Mouse (Mus musculus): ENCODE results near the gene Dhx16. TPM values are rescaled to one million over a fixed set of nuclear protein-coding genes. Genes with fewer than 3 reads are reported as not detected.

Gene Dhx16
- 40.9 and 53.5 TPM in 2 replicates for polyA plus RNA-seq (2015; fragmentation: Nextera tagmentation; extraction: Ambion mirVana)

DNA sequence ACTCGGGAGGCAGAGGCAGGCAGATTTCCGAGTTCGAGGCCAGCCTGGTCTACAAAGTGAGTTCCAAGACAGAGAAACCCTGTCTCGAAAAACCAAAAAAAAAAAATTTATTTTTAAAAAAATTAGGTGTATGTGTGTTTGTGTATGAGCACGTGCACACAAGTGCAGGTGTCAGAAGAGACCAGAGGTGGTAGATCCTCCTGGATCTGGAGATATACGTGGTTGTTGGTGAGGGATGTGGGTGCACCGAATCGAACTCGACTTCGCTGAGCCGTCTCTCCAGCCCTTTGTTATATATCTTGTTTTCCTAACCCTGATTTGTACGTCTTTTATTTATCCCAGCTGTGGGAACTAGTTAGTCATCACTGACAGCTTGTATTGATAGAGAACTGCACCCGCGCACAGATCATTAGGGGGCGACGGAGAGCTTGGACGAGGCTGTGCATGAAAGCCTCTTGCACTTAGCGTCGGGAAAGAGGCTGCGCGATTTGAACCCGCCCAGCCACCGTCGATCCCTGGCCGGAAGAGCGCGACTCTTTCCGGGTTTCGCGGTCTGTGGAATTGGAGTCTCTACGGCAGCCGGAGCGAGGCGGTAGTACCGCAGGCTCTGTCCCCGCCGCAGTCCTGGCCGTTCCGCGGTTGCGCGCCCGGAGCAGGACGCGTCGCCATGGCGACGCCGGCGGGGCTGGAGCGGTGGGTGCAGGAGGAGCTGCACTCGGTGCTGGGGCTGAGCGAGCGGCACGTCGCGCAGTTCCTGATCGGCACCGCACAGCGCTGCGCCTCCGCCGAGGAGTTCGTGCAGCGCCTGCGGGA is at the start of gene Dhx16:
Dhx16 (plus strand) TSS at position 575 of the 813 bp plus-strand sequence.
- ATAC-seq (ENCODE audit: insufficient number of reproducible peaks, insufficient read depth, low FRiP score, low TSS enrichment, low read depth) = peak; percentile 86
- no peaks in the 10 kb centered on the region for H3K27me3 ChIP-seq
- H3K4me1 ChIP-seq = peaks cover 14% of the 10 kb centered on the region
- peak within 1 kb of the TSS; percentile 96 for H3K4me3 ChIP-seq
- peaks cover 52% of the 10 kb centered on the region for H3K36me3 ChIP-seq
- WGBS = 6% methylated on average over 66 of the region's 66 CpGs
- H3K9ac ChIP-seq = peak within 1 kb of the TSS; percentile 85
- peak within 1 kb of the TSS; percentile 81 for H3K4me2 ChIP-seq
- H3K27ac ChIP-seq = peak within 1 kb of the TSS; percentile 66
- H3K9me3 ChIP-seq = no peaks in the 10 kb centered on the region

DNA sequence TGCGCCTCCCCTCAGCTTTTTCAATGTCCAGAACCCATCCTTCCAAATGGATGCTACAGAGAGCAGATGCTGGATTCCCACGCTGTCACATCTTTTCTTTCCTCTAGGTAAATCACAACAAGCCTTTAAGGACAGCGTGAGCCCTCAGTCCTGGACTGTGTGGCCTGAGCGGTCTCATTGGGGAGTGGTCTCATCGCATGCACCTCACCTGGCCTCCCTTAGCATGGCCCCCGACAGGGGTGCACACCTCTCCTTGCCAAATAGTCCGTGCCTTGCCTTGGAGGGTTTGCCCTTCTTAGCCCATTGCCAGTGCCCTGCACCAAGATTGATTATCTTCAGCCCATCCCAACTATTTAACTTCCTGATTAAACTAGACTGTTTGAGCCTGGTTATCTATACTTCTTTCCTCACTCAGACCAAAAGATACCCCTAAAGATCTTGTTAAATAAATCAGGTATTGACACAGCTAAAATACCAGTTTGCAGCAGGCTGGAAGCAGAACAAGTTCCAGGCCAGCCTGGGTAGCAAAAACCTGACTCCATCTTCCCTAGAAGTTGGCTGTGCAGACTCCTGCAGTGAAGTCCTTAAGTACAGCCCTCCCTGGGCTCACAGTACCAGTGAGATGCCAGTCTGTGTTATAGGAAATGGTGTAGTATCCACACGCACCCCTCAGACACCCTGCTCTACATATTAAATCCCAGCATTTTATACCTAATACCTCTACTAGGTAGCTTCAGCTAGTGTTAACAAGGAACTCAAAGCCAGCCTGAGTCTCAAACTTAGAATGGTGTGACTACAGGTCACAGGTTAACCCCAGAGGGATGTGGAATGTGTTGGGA is 47.0 kb upstream of the Dhx16 start:
- Histone ChIP-seq H3K27ac (no peak overlapping the region), H3K9me3 (no peaks in the 10 kb centered on the region), H3K4me1 (peaks cover 35% of the 10 kb centered on the region), H3K36me3 (peaks cover 83% of the 10 kb centered on the region), H3K4me2 (no peak overlapping the region), H3K27me3 (no peaks in the 10 kb centered on the region), H3K4me3 (no peak overlapping the region), H3K9ac (no peak overlapping the region)
- no peak for ATAC-seq (ENCODE audit: insufficient number of reproducible peaks, insufficient read depth, low FRiP score, low TSS enrichment, low read depth)
- 63% methylated on average over 8 of the region's 8 CpGs for WGBS

DNA sequence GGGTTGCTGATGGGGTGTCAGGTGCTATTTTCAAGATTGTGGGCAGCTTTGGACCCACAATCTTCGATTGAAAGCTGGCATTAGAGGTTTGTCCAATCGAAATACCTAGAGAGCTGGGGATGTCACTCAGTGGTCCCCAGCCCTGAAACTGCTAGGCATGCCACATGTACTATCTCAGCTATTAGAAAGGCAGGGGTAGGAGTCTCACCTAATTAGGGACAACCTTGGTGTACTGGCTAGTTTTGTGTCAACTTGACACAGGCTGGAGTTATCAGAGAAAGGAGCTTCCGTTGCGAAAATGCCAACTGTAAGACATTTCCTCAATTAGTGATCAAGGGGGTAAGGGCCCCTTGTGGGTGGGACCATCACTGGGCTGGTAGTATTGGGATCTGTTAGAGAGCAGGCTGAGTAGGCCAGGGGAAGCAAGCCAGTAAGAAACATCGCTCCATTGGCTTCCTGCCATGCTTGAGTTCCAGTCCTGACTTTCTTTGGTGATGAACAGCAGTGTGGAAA is 46.3 kb upstream of the Dhx16 start:
- no peak overlapping the region for H3K27ac ChIP-seq
- H3K27me3 ChIP-seq = no peaks in the 10 kb centered on the region
- H3K36me3 ChIP-seq = peaks cover 77% of the 10 kb centered on the region
- H3K4me2 ChIP-seq = no peak overlapping the region; the same call in 1 of the 2 replicates
- no peaks in the 10 kb centered on the region for H3K9me3 ChIP-seq
- WGBS = 23% methylated on average over 5 of the region's 5 CpGs
- no peak for ATAC-seq (ENCODE audit: insufficient number of reproducible peaks, insufficient read depth, low FRiP score, low TSS enrichment, low read depth)
- H3K9ac ChIP-seq = no peak overlapping the region
- peaks cover 35% of the 10 kb centered on the region for H3K4me1 ChIP-seq
- H3K4me3 ChIP-seq = no peak overlapping the region

DNA sequence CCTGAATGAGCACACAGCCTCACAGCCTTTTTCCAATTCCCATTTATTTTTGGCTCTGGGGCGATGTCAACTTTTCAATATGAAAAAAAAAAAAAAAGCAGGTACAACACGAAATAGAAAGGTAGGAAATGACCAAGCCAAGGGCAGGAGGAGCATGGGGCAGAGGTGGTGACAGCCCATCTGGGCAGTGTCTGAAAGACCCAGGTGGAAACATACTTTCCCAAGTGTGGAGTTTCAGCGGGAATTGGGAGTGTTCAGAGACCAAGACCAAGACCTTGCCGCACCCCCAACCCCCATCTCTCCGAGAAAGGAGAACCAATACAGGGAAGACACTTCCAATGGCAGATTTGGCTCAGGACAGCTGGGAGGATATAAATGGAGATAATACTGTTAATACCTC is 45.7 kb upstream of the Dhx16 start:
- no peak overlapping the region for H3K9ac ChIP-seq
- no peaks in the 10 kb centered on the region for H3K9me3 ChIP-seq
- H3K4me2 ChIP-seq = peak overlapping the region; percentile 90
- peak overlapping the region; percentile 86; the same call in 1 of the 2 replicates for H3K4me3 ChIP-seq
- no peak overlapping the region for H3K27ac ChIP-seq
- peaks cover 73% of the 10 kb centered on the region for H3K36me3 ChIP-seq
- peaks cover 35% of the 10 kb centered on the region for H3K4me1 ChIP-seq
- 62% methylated on average over 5 of the region's 5 CpGs for WGBS
- H3K27me3 ChIP-seq = no peaks in the 10 kb centered on the region
- ATAC-seq (ENCODE audit: insufficient number of reproducible peaks, insufficient read depth, low FRiP score, low TSS enrichment, low read depth) = no peak

DNA sequence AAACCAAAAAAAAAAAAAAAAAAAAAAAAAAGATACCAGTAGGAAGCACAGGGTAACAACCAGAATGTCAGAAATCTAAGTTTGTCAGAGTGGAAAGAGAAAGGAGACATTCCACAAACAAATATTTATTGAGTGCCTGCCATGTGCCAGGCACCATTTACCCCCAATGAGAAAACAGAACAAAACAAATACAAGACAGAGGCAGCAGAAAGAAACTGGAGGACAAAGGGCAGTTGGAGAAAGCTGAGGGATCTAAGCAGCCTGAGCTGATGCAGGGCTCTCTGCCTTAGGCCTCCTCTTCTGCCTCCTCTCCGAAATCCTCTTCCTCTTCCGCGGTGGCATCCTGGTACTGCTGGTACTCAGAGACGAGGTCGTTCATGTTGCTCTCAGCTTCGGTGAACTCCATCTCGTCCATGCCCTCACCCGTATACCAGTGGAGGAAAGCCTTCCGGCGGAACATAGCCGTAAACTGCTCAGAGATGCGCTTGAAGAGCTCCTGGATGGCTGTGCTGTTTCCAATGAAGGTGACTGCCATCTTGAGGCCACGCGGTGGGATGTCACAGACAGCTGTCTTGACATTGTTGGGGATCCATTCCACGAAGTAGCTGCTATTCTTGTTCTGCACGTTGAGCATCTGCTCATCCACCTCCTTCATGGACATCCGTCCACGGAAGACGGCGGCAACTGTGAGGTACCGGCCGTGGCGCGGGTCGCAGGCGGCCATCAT is 44.8 kb upstream of the Dhx16 start:
- Histone ChIP-seq H3K9ac (peak overlapping the region; percentile 99), H3K36me3 (peaks cover 65% of the 10 kb centered on the region), H3K27me3 (no peaks in the 10 kb centered on the region), H3K4me1 (peaks cover 41% of the 10 kb centered on the region), H3K27ac (peak overlapping the region; percentile 45; the same call in 1 of the 2 replicates), H3K4me2 (peak overlapping the region; percentile 90), H3K9me3 (no peaks in the 10 kb centered on the region), H3K4me3 (peak overlapping the region; percentile 86)
- no peak for ATAC-seq (ENCODE audit: insufficient number of reproducible peaks, insufficient read depth, low FRiP score, low TSS enrichment, low read depth)
- 73% methylated on average over 26 of the region's 26 CpGs for WGBS

DNA sequence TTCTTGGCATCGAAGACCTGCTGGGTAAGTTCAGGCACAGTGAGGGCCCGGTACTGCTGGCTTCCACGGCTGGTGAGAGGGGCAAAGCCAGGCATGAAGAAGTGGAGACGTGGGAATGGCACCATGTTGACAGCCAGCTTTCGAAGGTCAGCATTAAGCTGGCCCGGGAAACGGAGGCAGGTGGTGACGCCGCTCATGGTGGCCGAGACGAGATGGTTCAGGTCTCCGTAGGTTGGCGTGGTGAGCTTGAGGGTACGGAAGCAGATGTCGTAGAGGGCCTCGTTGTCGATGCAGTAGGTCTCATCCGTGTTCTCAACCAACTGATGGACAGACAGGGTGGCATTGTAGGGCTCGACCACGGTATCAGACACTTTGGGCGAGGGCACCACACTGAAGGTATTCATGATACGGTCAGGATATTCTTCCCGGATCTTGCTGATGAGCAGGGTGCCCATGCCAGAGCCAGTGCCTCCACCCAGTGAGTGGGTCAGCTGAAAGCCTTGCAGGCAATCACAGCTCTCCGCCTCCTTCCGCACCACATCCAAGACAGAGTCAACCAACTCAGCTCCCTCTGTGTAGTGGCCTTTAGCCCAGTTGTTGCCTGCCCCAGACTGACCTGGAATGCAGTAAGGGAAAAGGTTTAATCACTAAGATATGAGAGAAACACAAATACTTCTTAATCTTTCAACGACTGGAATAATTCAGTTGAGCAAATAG is 44.0 kb upstream of the Dhx16 start:
- peaks cover 61% of the 10 kb centered on the region for H3K36me3 ChIP-seq
- peaks cover 34% of the 10 kb centered on the region for H3K4me1 ChIP-seq
- no peak for ATAC-seq (ENCODE audit: insufficient number of reproducible peaks, insufficient read depth, low FRiP score, low TSS enrichment, low read depth)
- H3K27me3 ChIP-seq = no peaks in the 10 kb centered on the region
- peak overlapping the region; percentile 90 for H3K4me2 ChIP-seq
- no peaks in the 10 kb centered on the region for H3K9me3 ChIP-seq
- peak overlapping the region; percentile 86 for H3K4me3 ChIP-seq
- peak overlapping the region; percentile 45; the same call in 1 of the 2 replicates for H3K27ac ChIP-seq
- peak overlapping the region; percentile 99 for H3K9ac ChIP-seq
- WGBS = 74% methylated on average over 26 of the region's 26 CpGs

DNA sequence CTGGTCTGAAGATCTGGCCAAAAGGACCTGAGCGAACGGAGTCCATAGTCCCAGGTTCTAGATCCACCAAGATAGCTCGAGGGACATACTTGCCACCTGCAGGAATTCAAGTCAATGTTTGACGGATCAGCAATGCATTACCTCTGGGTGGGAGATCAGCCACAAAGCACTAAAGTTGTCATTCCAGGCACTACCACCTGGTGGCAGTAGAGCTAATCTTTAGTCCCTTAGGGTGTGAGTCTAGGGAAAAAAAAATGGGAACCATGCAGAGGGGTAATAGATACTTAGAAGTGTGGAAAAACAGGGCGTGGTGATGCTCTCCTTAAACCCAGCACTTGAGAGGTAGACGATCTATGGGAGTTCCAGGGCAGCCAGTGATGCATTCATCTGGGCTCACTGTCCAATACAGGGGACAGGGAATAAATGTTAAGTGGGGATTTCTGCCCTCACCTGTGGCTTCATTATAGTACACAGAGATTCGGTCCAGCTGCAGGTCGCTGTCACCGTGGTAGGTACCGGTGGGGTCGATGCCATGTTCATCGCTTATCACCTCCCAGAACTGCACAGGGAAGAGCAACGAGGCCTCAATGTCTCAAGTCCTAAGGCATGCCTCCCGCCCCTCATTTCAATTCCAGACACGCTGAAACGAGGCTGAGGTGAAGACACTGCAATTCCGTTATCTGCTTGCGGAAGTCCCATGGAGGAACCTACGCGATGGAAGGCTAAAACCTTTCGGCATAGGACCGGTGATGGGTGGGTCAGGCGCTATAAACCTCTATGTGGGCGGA is 43.2 kb upstream of the Dhx16 start:
- Histone ChIP-seq H3K27me3 (no peaks in the 10 kb centered on the region), H3K36me3 (peaks cover 54% of the 10 kb centered on the region), H3K4me2 (peak overlapping the region; percentile 90), H3K27ac (peak overlapping the region; percentile 98), H3K9ac (peak overlapping the region; percentile 99), H3K4me1 (peaks cover 34% of the 10 kb centered on the region), H3K9me3 (no peaks in the 10 kb centered on the region), H3K4me3 (peak overlapping the region; percentile 86)
- ATAC-seq (ENCODE audit: insufficient number of reproducible peaks, insufficient read depth, low FRiP score, low TSS enrichment, low read depth) = no peak
- 6% methylated on average over 24 of the region's 24 CpGs for WGBS

DNA sequence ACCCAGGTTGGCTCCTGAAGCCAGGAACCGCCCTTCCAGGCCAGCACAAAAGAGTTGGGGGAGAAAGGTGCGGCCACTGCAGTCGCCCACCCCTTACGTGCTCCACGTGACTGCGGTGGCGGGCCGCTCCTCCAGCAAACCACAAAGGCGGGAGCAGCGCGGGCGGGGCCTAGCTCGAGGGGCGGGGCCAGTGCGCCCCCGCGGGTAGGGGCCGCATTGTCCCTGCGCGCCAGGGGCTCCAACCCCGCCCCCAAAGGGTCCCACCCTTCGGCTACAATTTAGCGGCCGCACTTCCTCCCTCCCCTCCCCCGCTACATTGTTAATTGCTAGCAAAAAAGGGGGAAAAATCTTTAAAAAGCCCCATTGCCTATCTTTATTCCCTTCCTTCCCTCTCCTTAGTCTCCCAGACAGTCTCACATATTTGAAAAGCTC is 42.6 kb upstream of the Dhx16 start:
- peaks cover 36% of the 10 kb centered on the region for H3K4me1 ChIP-seq
- peak overlapping the region; percentile 86 for H3K4me3 ChIP-seq
- WGBS = under 1% methylated on average over 21 of the region's 25 CpGs
- H3K27ac ChIP-seq = peak overlapping the region; percentile 98
- H3K9me3 ChIP-seq = no peaks in the 10 kb centered on the region
- peaks cover 49% of the 10 kb centered on the region for H3K36me3 ChIP-seq
- peak overlapping the region; percentile 99 for H3K9ac ChIP-seq
- peak; percentile 13; the same call in 1 of the 2 replicates for ATAC-seq (ENCODE audit: insufficient number of reproducible peaks, insufficient read depth, low FRiP score, low TSS enrichment, low read depth)
- no peaks in the 10 kb centered on the region for H3K27me3 ChIP-seq
- peak overlapping the region; percentile 90 for H3K4me2 ChIP-seq

DNA sequence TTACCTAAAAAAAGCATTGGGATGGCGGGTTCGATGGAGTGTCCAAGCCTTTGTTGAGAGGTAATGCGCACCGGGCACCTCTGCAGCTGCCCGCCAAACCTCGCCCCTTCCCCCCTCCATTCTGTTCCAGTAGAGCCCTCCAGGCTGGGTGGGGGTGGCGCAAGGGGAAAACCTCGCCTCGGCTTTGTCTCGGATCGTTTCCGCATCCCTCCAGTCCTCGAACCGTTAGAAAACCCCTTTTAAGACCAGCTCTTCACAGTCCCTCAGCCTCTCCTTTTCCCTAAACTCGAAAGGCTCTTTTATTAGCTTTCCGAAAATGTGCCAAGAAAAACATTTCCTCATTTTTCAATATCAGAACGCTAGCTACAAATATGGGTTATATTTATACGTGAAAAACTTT is 42.1 kb upstream of the Dhx16 start:
- Histone ChIP-seq H3K4me3 (peak overlapping the region; percentile 86), H3K4me2 (peak overlapping the region; percentile 90), H3K4me1 (peaks cover 39% of the 10 kb centered on the region), H3K9ac (peak overlapping the region; percentile 99), H3K27me3 (no peaks in the 10 kb centered on the region), H3K36me3 (peaks cover 44% of the 10 kb centered on the region), H3K9me3 (no peaks in the 10 kb centered on the region), H3K27ac (peak overlapping the region; percentile 98)
- WGBS = under 1% methylated on average over 18 of the region's 18 CpGs
- ATAC-seq (ENCODE audit: insufficient number of reproducible peaks, insufficient read depth, low FRiP score, low TSS enrichment, low read depth) = no peak

DNA sequence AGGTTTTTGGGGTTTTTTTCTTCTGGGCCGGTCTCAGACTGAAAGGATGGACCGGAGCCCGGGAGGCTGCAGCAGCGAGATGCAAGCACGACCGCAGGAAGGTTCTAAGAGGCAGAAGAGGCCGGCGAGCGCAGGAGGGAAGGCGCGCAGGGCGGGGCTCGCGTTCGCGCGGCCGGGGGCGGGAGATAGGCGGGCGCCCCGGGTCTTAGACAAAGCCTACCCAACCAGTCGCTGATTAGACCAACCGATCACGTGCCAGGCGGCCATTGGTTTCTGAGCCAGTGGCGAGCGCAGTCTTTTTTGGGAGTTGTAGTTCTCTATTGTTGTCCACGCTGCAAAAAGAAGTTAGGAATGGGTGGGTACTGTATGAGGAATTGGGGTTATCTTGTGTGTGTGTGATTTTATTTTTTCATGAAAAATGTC is 41.5 kb upstream of the Dhx16 start, which contains the start of gene Tubb5:
Tubb5 (minus strand) TSS at position 185 of the 423 bp plus-strand sequence.
- H3K9me3 ChIP-seq = no peaks in the 10 kb centered on the region
- H3K4me3 ChIP-seq = peak within 1 kb of the TSS; percentile 86
- H3K4me1 ChIP-seq = peaks cover 44% of the 10 kb centered on the region
- peak within 1 kb of the TSS; percentile 98 for H3K27ac ChIP-seq
- under 1% methylated on average over 29 of the region's 29 CpGs for WGBS
- no peaks in the 10 kb centered on the region for H3K27me3 ChIP-seq
- peak; percentile 83 for ATAC-seq (ENCODE audit: insufficient number of reproducible peaks, insufficient read depth, low FRiP score, low TSS enrichment, low read depth)
- H3K4me2 ChIP-seq = peak within 1 kb of the TSS; percentile 90
- peak within 1 kb of the TSS; percentile 99 for H3K9ac ChIP-seq
- peaks cover 38% of the 10 kb centered on the region for H3K36me3 ChIP-seq
